Mouse (Mus musculus) heart, embryonic 14.5 days (tissue): ENCODE data around the gene Arpc5. TPM values are rescaled to one million over a fixed set of nuclear protein-coding genes. Genes with fewer than 3 reads are reported as not detected.
A peak's percentile ranks its signal among the peaks of the same experiment; 100 is the strongest.

ENCODE experiments used
- ATAC-seq: fragments of 200-750 bp; cut with Nextera tagmentation; 2 replicates; pipeline ENCODE4 v1.8.0; 2017; ENCODE audit warnings: low read depth, moderate TSS enrichment; ENCODE audit not compliant: insufficient number of reproducible peaks, insufficient read depth, low FRiP score
- H3K27ac ChIP-seq, 2 experiments: fragments of 200-500 bp in 1 of 2; fragments of 300-500 bp in 1 of 2; sonication (generic) in 1 of 2; replicated peaks in 1 of 2; 2 replicates each; pipeline ENCODE4 v1.5.1; 2012 to 2014; ENCODE audit warnings: low read depth in 2 of 2, low read length in 2 of 2, control low read depth in 1 of 2, mild to moderate bottlenecking in 1 of 2, mixed read lengths in 1 of 2; ENCODE audit not compliant: control insufficient read depth in 1 of 2, insufficient read depth in 1 of 2
- H3K27me3 ChIP-seq: fragments of 300-500 bp; sonication (generic); 2 replicates; pipeline ENCODE4 v1.6.1; 2014; ENCODE audit warnings: mild to moderate bottlenecking, low read length, control low read depth; ENCODE audit not compliant: control insufficient read depth, insufficient read depth
- H3K36me3 ChIP-seq: fragments of 300-500 bp; sonication (generic); 2 replicates; pipeline ENCODE4 v1.6.1; 2014; ENCODE audit warnings: mild to moderate bottlenecking, control low read depth, low read length, mixed read lengths; ENCODE audit not compliant: control insufficient read depth, insufficient read depth
- H3K4me1 ChIP-seq, 2 experiments: fragments of 200-500 bp in 1 of 2; fragments of 300-500 bp in 1 of 2; sonication (generic) in 1 of 2; 2 replicates each; pipeline ENCODE4 v1.6.1; 2012 to 2014; ENCODE audit warnings: low read length in 2 of 2, control low read depth in 1 of 2, mixed read lengths in 1 of 2; ENCODE audit not compliant: control insufficient read depth in 2 of 2, insufficient read depth in 2 of 2
- H3K4me2 ChIP-seq: fragments of 300-500 bp; sonication (generic); 2 replicates; pipeline ENCODE4 v1.6.1; 2014; ENCODE audit warnings: mild to moderate bottlenecking, low read length
- H3K4me3 ChIP-seq, 2 experiments: fragments of 200-500 bp in 1 of 2; fragments of 300-500 bp in 1 of 2; sonication (generic) in 1 of 2; 2 replicates each; pipeline ENCODE4 v1.5.1; 2012 to 2014; ENCODE audit warnings: low read length in 2 of 2, mild to moderate bottlenecking in 2 of 2, control low read depth in 1 of 2, low read depth in 1 of 2, moderate library complexity in 1 of 2; ENCODE audit not compliant: control insufficient read depth in 1 of 2, insufficient read depth in 1 of 2
- H3K9ac ChIP-seq: fragments of 300-500 bp; sonication (generic); 2 replicates; pipeline ENCODE4 v1.6.1; 2014; ENCODE audit warnings: mild to moderate bottlenecking, low read length
- H3K9me3 ChIP-seq: fragments of 300-500 bp; sonication (generic); 2 replicates; pipeline ENCODE4 v1.6.1; 2016; ENCODE audit warnings: low read length, control low read depth; ENCODE audit not compliant: control insufficient read depth
- WGBS: fragments of 180-500 bp; shearing (Covaris S2); extraction: QIAGEN DNeasy Blood & Tissue Kit; methylation state at CpG from one replicate; pipeline ENCODE4 v1.1.7; 2014; 5-methylcytosine and 5-hydroxymethylcytosine counted together
- polyA plus RNA-seq: library from polyadenylated mRNA; unstranded; fragments of >200 nt; fragmentation: Nextera tagmentation; extraction: Ambion mirVana; gene quantifications from 2 replicates; pipeline ENCODE4 v1.2.1, GENCODE M21; 2014

Arpc5 gene
- polyA plus RNA-seq: 215 and 228 TPM in 2 replicates

DNA sequence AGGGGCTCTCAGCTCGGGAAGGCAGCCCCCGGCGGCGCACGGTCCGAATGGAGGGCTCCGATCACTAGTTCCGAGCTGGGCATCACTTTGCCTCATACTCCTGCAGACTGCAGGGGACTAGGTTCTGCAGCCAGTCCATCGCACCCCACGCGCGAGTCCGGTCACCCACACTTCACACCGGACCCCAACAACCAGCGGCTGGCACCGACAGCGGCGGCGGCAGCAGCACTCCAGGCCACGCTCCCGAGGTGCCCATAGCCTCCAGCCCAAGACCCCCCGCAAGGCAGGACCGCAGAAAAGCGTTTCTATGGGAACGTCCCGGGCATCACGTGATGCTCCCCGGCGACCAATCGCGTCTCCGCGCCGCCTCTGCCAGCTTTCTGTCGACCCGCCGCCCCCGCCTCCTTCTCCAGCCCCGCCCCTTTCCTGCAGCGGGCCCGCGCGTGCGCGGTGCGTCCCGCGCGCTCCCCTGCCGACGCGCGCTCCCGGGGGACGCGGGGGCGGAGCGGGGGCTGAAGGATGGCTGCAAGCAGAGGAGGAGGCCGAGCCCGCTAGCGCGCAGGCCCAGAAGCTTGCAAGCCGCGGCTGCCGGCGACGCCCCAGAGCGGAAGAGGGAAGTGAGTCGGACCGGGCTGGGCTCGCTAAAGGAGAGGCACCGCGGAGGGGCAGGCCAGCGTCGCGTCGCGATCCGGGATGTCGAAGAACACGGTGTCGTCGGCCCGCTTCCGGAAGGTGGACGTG lies at the start of gene Arpc5, which contains the start of gene Rgl1:
Gene Arpc5, plus strand, starts transcription at position 511 of the 741 bp plus-strand sequence.
Gene Rgl1, minus strand, starts transcription at position 320 of the 741 bp plus-strand sequence.
- H3K4me3 ChIP-seq: peak within 1 kb of the TSS; percentile 92 to 98
- under 1% methylated on average over 76 of the region's 86 CpGs for WGBS
- peak within 1 kb of the TSS; percentile 83 to 94 for H3K27ac ChIP-seq
- H3K27me3 ChIP-seq: no peaks in the 10 kb centered on the region
- ATAC-seq: peak; percentile 97
- no peaks in the 10 kb centered on the region for H3K9me3 ChIP-seq
- 0 out of 4 replicates have a peak, but pooled peaks cover 0 to 13% of the 10 kb centered on the region in 2 experiments for H3K4me1 ChIP-seq
- peak within 1 kb of the TSS; percentile 95 for H3K4me2 ChIP-seq
- H3K36me3 ChIP-seq: peaks cover 27% of the 10 kb centered on the region
- peak within 1 kb of the TSS; percentile 99 for H3K9ac ChIP-seq

DNA sequence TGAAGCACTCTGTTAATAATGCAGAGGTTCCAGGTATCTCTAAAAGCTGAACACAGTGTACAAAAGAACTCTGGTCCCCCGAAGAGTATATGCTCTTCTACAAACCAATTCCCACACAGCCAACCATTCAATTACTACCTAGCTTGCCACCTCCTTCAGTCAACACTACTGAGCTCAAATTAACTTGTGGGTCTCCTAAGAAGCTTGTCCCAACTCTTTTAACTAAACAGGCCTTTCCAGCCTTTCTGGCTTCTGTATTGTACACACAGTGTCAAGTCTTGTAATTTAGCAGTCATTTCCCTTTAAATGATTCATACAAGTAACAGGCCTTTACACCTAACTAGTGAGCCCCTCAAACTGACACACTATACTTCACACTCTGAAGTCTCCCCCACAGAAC lies 49.0 kb upstream of the Arpc5 start:
- no peak overlapping the region for H3K27ac ChIP-seq
- H3K36me3 ChIP-seq: no peaks in the 10 kb centered on the region
- no peak overlapping the region for H3K4me2 ChIP-seq
- no peaks in the 10 kb centered on the region for H3K27me3 ChIP-seq
- ATAC-seq: no peak
- WGBS: 69% methylated on average over 1 of the region's 1 CpGs
- H3K9me3 ChIP-seq: no peaks in the 10 kb centered on the region
- peaks cover 7 to 17% of the 10 kb centered on the region in 2 experiments for H3K4me1 ChIP-seq
- no peak overlapping the region for H3K4me3 ChIP-seq
- no peak overlapping the region for H3K9ac ChIP-seq

DNA sequence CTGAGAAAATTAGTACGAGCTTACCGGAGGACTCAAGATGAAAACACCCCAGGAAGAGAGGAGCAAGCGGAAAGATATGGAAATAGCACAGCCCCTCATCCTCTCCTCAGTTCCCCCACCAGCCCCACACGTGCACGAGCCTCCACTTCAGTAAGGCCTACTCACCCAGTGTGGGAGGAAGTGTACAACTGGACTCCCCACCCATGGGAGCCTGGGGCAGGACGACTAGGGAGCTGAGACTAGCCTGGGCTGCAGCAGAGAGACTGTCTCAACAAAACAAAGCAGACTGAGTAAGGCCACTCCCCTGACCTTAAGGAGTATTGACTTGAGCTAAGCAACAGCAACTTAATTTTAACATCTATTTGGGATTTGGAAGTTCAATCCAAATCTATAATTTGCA lies 48.1 kb upstream of the Arpc5 start:
- no peaks in the 10 kb centered on the region for H3K27me3 ChIP-seq
- peaks cover 7 to 17% of the 10 kb centered on the region in 2 experiments for H3K4me1 ChIP-seq
- no peaks in the 10 kb centered on the region for H3K9me3 ChIP-seq
- no peak overlapping the region for H3K9ac ChIP-seq
- peak overlapping the region in 1 of 2 experiments; percentile 50; a peak in 1 of 4 replicates for H3K27ac ChIP-seq
- H3K4me2 ChIP-seq: no peak overlapping the region
- 35% methylated on average over 6 of the region's 6 CpGs for WGBS
- no peaks in the 10 kb centered on the region for H3K36me3 ChIP-seq
- no peak overlapping the region for H3K4me3 ChIP-seq
- ATAC-seq: no peak

DNA sequence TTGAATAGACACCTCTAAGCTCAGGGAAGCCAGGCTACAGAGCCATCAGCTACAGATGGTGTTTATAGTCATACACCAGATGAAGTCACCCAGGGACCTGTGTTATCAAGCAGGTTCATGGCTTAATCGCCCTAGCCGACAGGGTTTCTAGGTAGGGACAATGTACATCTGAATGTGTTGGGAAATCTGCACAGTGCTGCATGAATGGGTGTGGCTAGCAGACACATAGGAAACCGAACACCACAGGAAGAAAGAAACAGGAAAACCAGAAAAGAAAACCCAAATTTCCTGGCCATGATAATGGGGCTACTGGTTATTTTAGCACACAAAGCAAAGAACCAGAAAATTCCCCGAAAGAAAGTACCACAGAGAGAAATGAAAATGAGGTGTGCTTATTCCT lies 45.4 kb upstream of the Arpc5 start:
- peaks cover 9 to 20% of the 10 kb centered on the region in 2 experiments for H3K4me1 ChIP-seq
- 41% methylated on average over 4 of the region's 4 CpGs for WGBS
- H3K9me3 ChIP-seq: no peaks in the 10 kb centered on the region
- H3K36me3 ChIP-seq: no peaks in the 10 kb centered on the region
- no peaks in the 10 kb centered on the region for H3K27me3 ChIP-seq
- 0 out of 4 replicates have a peak overlapping the region, but pooled peaks of 1 of the 2 experiments have one; percentile 17 for H3K27ac ChIP-seq
- no peak overlapping the region for H3K9ac ChIP-seq
- no peak overlapping the region for H3K4me3 ChIP-seq
- no peak overlapping the region for H3K4me2 ChIP-seq
- no peak for ATAC-seq

DNA sequence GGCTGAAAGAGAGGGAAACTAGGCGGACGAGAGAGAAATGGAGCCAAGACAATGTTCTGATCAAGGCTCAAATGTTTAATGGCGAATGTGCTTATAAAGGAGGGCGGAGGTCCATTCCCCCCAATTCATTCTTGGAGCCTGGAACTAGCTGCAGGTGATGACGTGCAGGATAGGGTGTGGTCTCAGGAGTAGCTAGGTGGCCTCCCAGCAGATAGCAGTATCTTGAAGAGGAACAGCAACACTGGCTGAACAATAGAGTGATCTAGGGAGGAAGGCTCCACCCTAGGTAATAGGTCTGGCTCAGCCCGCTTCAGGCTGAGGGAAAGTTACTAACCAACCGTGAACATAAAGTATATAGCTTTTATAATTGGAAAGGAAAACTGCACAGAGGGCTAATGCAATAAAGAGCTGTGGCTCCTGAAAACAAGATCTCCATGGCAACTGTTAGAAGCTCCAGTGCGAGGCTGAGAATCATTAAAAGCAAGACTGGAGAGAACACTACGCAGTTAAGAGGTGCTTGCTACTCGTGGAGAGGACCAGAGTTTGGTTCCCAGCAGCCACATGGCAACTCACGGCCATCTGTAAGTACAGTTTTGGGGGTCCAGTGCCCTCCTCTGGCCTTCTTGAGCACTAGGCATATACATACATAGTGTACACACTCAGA lies 44.7 kb upstream of the Arpc5 start:
- Histone ChIP-seq H3K36me3 (no peaks in the 10 kb centered on the region), H3K27me3 (no peaks in the 10 kb centered on the region), H3K4me2 (no peak overlapping the region), H3K9ac (no peak overlapping the region), H3K9me3 (no peaks in the 10 kb centered on the region), H3K4me1 (peaks cover 10 to 27% of the 10 kb centered on the region in 2 experiments), H3K4me3 (no peak overlapping the region), H3K27ac (peak overlapping the region in 1 of 2 experiments; percentile 12; a peak in 1 of 4 replicates)
- ATAC-seq: no peak
- 81% methylated on average over 11 of the region's 11 CpGs for WGBS

DNA sequence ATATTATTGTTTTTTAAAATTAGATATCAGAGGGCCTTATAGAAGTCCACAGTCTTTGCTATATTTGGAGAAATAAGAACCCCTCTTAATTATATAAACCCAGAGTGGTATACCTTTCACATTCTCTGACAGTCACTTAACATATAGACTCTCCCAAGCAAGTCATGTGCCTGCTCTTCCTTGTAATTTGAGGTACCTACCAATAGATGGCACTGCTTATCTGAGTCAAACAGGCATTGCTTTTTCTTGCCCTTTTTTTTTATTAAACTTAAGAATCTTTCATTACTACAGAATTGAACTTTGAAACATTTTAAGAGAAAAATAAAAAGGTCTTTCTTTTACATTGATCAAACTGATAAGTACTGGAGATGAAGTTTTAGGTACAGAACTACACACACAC lies 42.1 kb upstream of the Arpc5 start:
- Histone ChIP-seq H3K36me3 (no peaks in the 10 kb centered on the region), H3K4me3 (no peak overlapping the region), H3K9me3 (no peaks in the 10 kb centered on the region), H3K4me2 (no peak overlapping the region), H3K27me3 (no peaks in the 10 kb centered on the region), H3K27ac (no peak overlapping the region), H3K9ac (no peak overlapping the region), H3K4me1 (peaks cover 3 to 21% of the 10 kb centered on the region in 2 experiments; a peak in 3 of 4 replicates)
- ATAC-seq: no peak

DNA sequence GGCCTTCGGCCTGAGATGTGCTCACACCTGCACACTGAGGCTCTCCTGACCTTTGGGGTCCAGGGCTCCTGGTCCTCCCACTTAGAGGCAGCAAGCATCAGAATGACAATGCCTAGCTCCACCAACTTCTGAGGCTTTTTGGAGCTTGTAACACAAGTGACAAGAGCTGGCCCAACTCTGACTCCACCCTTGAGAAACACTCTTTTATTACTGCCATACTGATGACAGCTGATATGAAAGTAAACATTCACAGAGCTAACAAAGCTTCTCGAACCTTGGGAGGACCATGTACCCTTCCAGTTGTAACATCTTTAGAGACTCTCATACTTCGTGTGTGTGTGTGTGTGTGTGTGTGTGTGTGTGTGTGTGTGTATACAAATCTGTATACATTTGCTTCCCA lies 40.2 kb upstream of the Arpc5 start:
- Histone ChIP-seq H3K9me3 (no peaks in the 10 kb centered on the region), H3K4me3 (no peak overlapping the region), H3K9ac (no peak overlapping the region), H3K36me3 (no peaks in the 10 kb centered on the region), H3K27me3 (no peaks in the 10 kb centered on the region), H3K4me2 (no peak overlapping the region), H3K4me1 (peaks cover 3 to 15% of the 10 kb centered on the region in 2 experiments; a peak in 3 of 4 replicates), H3K27ac (no peak overlapping the region)
- 55% methylated on average over 3 of the region's 3 CpGs for WGBS
- no peak for ATAC-seq
